Mouse (Mus musculus) erythroblast, embryonic 14.5 days (primary cell): ENCODE measurements around the gene Adam8.

Source experiments
- GATA1 ChIP-seq: IDR thresholded peaks from 2 replicates; pipeline ENCODE4 v1.6.1; 2012; ENCODE audit warnings: low read length, inconsistent platforms, mixed read lengths
- TAL1 ChIP-seq: IDR thresholded peaks from 3 replicates; pipeline ENCODE4 v1.6.1; 2012; ENCODE audit warnings: low read length, inconsistent platforms, mixed read lengths

DNA sequence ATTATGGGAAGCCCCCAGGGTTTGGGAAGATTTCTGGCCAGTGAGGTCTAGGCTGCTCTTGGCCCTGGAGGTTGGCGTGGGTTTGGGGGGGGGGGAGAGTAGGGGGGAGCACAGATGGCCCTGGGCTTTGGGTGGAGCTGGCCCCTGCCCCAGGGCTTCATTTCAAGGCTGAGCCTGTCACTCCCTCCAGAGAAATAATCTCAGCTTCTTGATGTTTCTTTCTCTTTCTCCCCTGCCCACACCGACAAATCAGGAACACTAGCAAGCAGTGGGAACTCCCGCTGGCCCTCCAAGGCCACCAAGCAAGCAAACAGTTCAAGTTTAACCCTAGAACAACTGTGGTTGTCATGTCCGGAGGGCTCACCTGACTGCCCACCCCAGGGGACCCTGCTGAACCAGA lies 28.5 kb downstream of the Adam8 start:
- TF ChIP-seq GATA1 (no peak), TAL1 (no peak)
